Mouse (Mus musculus): ENCODE measurements around the gene Endou.
A peak's percentile ranks its signal among the peaks of the same experiment; 100 is the strongest.

The Endou gene

DNA sequence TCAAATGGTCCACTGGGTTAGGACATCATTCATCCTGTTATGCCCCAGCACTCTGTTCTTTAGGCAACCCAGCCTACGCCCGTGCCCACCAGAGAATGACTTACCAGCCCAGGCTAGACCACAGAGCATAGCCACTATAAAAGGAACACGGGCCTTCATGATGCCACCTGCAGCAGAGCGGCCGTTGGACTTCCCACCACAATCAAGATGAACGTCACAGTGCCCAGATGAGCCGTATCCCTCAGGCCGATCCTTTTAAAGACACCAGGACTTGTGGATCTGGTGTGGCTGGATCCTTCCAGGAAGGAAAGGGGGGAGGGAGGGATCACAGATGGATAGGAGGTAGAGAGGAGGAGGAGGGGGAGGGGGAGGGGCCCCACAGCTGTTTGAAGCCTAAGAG, at the start of gene Endou:
Endou (minus strand) TSS at position 229 of the 400 bp plus-strand sequence.
- no peak for DNase-seq (ENCODE audit: low spot score in 2 of 2)

DNA sequence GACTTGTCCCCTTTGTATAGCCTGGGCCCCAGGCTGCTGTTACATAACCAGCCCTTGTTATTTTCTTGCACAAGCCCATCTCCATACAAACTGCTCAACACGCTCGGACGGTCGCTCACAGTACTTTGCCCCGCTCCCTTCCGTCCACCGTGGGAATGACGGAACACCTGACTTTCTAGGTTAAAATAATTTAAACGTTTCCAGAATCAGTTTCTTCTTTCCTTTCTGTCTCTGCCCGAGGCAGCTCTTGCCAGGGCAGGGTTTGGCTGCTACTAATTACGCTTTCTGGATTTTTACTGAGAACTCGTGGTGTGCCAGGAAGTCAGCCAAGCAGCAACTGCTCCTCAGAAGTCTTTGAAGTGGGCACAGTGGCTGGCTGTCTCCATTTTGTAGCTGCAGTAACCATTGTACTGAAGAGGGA, 49.5 kb upstream of the Endou start:
- peak in 1 of 2 experiments; percentile 38 for DNase-seq (ENCODE audit: low spot score in 2 of 2)

DNA sequence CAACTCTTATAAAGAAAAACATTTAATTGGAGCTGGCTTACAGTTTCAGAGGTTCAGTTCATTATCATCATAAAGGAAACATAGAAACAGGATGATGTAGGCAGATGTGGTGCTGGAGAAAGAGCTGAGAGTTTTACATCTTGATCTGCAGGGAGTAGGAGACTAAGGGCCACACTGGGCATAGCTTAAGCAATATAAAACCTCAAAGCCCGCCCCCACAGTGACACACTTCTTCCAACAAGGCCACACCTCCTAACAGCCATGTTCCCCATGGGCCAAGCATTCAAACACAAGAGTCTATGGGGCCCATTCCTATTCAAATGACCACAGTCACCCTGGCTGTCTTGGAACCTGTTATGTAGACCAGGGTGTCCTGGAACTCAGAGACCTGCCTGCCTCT, 48.4 kb upstream of the Endou start:
- no peak for DNase-seq (ENCODE audit: low spot score in 2 of 2)

DNA sequence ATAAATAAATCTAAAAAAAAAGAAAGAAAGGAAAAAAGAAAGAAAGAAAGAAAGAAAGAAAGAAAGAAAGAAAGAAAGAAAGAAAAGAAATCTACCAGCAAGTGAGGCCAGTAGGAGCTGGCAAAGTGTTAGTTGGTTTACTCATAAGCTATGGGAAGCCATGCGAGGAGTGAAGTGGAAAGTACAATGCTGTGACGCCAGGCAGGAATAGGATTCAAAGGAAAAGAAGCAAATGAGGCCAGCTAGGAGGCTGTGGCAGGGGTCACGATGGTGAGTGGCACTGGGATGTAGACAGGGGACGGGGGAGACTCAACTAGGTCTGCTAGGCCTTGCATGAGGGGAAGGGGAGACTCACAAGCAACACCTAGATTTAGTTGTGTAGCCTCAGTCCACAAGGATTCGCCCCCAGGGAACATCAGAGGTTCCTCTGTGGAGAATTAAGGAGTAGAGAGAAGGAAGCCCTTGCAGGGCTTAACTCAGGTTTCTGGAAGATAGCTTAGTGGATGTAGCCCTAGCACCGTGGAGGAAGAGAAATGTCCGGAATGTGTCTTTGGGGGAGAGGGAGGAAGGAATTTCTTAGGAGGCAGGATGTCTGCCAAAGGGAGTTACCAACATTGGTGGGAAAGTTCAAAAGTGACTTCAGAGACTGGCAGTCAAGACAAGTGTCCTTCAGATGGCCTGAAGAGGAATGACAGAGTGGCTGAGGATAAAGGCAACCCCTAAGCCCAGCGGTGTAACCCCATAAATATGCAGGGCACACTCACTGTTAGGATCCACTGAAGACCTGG, 47.4 kb upstream of the Endou start, which contains the start of gene Slc48a1:
Slc48a1 (plus strand) TSS at position 210 of the 788 bp plus-strand sequence.
- no peak for DNase-seq (ENCODE audit: low spot score in 2 of 2)

DNA sequence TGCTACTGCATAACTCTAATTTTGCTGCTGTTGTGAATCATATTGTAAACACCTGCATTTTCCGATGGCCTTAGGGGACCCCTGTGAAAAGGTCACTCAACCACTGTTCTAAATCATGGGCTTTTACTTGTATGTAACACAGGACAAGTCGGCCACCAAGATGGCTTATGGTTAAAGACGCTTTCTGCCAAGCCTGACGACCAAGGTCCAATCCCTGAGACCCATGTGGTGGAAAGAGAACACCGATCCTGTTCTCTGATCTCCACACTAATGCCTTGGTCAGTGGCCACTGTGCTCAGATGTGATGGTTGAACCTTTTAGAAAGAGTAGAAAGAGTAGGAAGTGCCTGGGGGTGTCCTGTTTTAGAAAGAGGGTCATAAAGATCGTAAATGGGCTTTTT, 45.8 kb upstream of the Endou start:
- no peak for DNase-seq (ENCODE audit: low spot score in 2 of 2)

DNA sequence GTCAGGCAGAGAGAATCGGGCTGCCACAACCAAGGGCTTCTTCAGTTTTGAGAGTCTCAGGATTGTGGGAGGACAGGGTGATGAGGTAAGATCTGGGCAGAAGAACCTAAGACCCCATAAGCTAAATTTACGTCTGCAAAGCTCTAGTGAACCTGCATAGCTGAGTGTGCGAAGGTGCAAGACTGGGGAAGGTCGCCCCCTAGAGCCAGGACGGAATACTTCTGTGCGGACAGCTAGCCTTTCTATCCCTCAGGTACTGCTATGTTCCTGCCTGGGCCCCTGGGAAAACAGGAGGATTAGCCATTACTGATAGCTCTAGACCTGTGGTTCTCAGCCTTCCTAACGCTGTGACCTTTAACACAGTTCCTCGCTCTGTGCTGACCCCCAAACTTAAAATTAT, 45.4 kb upstream of the Endou start:
- DNase-seq (ENCODE audit: low spot score in 2 of 2) = peak in 1 of 2 experiments; percentile 70

DNA sequence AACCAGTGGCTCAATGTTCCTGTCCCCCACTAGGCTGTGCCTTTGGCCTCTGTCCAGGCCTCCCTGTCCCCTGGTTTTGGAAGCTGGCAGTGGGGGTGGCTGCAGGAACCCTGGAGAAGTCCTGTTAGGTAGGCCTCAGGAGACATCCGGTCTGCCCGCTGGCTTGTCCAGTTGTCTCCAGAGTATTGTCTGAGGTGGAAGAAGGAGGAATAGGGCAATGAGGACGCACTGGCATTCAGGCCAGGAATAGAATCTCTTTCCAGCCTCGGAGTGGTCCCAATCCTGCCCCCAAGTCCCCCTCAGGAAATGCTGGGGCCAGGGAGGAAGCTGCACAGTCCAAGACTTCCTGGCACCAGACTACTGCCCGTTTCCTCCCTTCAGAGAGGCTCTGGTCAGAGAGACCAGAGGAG, 42.8 kb upstream of the Endou start:
- DNase-seq (ENCODE audit: low spot score in 2 of 2) = no peak

DNA sequence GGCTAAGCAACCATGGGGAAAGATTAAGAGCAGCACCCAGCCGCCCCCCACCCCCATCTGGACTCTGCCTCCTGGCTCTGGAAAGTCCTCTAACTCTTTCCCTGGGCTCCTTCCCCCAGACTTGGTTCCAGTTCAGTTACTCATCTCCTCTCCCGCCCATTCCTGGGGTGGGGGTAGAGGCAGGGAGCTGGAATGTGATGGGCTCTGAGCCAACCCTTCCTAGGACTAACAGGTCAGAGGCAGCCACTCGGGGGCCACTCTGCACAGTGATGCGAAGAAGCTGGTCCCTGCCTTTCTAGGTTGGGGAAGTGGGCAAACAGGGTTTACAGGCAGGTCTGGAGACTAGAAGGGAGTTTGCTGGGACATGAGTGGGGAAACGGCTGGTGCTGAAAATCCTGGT, 42.0 kb upstream of the Endou start:
- DNase-seq (ENCODE audit: low spot score in 2 of 2) = no peak

DNA sequence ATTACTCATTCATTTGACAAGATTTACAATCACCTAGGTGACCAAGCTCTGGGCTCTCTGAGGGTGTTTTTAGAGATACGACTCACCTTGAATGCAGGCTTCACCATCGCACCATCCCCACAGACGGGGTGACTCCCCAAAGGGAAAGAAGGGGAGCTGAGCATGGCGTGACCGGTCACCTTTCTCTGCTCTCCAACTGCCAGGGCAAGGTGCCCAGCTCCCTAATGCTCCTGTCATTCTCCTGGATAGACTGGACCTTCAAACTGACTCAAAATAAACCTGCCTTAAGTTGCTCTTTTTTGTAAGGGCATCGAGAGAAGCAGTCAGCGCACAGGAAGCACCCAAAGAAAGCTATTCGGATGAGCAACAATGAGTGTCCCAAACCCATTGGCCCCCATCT, 39.1 kb upstream of the Endou start:
- no peak for DNase-seq (ENCODE audit: low spot score in 2 of 2)

DNA sequence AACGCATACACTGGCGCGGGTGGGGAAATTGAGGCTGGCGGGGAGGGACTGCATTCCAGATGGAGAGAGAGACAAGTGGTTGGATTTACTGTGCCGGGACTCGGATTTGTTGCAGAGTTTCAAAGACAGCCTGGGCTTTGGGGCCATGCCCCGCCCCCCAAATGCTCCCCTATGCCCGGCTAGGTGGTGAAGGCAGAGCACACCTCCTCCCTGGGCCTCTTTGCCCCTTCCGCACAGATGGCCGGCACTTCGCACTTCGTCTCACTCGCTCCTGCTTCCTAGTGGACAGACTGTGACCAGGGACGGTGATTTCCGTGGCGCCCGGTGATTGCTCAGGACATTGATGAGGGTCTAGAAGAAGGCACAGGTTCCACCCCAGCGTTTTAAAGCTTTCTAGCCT, 37.1 kb upstream of the Endou start:
- no peak for DNase-seq (ENCODE audit: low spot score in 2 of 2)

DNA sequence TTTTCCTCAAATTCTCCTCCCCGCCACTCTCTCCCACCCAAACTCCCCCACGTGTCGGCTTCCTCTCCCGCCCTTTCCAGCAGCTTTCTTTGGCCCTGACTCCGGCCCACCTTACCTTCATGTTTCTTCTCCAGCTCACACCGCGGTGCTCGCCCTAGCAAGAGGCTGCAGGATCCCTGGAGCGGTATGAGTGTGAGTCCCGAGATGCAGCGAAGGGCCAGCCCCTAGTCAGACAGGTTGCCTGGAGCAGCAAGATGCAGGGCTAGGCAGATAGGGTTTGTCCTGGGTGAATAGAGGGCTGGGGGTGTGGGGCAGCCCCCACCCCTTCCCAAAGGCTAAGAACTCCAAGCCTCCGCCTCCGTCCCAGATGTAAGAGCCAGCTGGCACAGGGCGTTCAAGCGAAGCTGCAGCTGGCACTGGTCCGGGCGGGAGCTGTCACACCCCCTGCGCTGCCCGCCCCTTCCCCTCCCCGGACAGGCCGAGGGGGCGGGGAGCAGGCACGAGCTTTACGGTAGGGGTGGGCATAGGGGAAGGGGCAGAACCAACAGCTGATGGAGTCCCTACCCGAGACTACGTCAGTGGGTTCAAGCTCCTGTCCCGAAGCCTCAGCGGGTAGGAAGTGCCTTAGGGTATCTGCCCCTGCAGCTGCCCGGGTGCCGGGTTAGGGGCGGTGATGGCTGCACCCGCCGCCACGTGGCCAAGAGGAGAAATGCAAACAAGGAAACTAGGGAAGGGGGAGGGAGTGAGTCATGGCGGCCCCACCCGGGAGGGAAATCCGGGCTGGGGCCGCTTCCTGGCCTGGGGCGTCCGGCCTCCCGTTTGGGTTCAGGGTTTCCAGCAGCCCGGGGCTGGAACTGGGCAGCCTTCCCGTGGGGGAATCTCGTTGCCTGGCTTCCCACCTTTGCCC, 36.4 kb upstream of the Endou start, which contains the start of gene Rapgef3:
Rapgef3 (minus strand) TSS at position 693 of the 907 bp plus-strand sequence.
- DNase-seq (ENCODE audit: low spot score in 2 of 2) = peak; percentile 64 to 65

DNA sequence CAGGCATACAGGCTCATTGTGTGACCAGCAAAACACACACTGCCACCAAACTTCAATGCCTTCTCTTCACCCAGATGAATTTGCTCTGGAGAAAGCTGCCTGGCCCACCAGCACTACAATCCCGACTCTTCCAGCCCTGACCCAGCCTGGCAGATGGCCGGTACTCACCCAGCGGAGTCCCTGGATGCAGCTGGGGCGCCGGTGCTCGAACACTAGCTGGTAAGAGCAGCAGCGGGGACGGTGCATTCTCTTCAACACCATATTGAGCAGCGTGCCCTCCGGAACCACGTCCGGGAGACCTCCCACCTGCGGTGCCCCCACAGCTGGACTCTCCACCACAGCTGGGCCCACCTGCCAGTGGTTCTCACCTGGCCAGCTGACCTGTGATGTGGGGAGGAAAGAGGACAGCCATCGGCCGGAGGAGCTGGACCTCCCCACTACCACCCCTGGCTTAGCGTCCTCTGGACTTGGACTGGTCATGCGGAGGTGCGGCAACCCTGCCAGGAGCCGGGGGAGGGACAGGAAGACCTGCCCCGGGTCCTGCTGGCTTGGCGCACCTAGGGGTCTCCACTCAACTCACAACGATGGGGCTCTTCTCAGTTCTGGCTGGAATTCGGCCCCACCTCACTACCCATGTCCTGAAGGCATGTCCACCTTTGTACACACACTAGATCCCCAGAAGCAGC, 35.6 kb upstream of the Endou start:
- DNase-seq (ENCODE audit: low spot score in 2 of 2) = no peak

DNA sequence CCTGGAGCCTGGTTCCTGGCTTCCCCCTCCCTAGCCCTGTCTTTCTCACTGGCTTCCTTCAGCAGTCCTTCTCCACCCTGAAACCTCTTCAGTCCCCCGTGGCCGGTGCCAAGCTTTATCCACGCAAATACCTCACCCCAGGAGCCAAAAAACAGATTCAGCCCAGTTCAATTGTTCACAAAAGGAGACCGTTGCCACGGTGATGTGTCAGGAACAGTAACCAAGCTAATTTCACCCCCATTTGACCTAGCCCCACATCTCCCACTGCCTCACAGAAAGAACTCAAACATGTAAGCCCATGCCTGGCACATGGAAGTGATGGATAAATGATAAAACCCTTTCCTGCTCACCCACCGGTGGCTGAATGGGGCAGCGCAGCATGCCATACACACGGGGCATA, 35.1 kb upstream of the Endou start:
- no peak for DNase-seq (ENCODE audit: low spot score in 2 of 2)

DNA sequence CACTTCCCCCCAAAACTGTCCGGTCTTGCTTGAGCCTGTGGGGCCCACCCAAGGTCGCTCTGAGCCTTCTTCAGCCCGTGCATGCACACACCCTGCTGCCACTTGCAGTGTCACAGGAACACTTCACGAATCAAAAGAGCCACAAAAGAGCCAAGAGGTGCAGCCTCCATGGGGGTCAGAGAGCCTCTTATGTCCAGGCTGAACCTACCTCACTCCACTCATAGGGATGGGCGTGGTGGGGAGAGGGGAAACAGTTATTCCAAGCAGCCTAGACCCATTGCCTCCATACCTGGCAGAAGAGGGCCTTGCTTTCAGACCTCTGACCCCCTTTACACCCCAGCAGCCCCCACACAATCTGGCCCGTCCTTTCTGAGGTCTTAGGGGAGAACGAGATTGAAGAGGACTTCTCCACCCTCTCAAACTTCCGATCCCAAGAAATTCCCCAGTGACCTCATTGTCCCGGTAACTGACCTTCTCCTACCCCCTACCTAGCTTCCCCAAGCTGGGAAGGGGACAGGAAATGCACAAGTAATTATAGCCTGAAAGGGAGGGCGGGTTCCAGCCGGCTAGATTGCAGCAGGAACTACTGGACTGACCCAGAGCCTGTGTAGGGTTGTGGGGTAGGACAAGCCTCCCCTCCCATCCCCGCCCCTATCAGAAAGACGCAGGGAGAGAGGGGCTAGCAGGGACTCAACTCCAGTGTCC, 34.1 kb upstream of the Endou start:
- DNase-seq (ENCODE audit: low spot score in 2 of 2) = no peak

DNA sequence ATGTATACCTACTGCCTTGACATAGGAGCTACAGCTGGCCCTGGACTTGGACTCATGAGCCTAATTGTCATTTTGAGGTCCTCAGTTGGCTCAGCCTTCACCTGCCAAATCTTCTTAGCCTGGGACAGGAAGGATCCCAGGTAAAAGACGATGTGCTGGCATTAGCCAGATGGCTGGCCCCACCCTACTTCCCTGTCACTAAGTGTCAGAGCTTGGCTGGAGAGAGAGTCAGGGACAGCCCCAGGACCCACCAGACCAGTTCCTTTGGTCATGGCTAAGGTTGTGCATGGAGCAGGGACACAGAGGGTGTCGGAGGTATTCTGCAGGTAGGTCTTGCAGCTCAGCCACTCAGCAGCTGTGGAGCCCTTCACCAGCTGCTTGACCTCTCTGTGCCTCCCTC, 33.4 kb upstream of the Endou start:
- no peak for DNase-seq (ENCODE audit: low spot score in 2 of 2)

DNA sequence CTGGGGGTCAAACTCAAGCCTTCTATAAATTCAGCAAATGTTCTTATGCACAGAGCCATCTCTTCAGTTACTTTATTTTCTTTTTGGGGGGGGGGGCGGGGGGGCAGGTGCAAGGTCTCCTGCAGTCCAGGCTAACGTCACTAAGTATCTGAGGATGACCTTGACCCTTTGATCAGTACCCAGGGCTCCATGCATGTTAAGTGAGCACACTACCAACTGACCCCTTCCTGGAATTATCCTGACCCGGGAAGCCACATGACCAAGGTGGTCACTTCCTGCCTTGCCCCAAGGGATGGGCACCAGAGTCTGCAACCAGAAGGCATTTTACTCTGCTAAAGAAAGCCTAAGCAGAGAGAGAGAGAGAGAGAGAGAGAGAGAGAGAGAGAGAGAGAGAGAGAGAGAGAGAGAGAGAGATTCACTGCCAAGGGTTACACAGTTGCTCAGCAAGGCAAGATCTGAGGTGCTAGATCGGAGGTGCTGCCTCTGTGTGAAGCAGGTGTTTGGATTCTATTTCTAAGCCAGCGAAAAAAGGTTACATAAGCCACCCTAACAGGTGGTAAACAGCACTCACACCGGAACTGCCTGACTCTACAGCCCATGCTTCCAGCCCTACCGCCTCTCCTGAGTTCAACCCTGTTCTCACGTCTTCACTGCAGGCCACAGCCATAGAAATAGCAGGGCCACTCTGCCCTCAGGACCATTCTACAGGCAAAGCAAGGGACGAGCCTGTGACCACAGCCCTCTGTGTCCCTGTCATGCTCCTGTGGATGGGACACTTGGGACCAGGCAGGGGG, 32.3 kb upstream of the Endou start:
- DNase-seq (ENCODE audit: low spot score in 2 of 2) = no peak

DNA sequence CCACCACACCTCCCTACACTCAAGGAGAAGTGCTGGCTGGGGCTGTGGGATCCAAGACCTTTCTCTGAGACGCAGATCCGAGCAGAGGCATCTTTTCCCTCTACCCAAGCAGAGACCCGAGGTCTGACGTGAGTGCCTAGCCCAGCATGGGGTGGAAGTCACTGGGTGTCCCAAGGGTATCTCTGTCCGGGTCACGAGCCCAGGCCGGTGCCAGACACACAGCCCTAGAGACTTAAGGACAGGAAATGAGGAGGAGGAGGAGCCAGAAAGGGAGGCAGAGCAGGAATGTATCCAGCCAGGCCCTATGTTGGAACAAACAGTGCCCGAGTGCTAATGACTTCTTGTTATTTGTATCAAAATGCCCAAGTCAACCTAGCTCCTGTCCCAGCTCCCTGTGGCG, 31.6 kb upstream of the Endou start:
- DNase-seq (ENCODE audit: low spot score in 2 of 2) = no peak

DNA sequence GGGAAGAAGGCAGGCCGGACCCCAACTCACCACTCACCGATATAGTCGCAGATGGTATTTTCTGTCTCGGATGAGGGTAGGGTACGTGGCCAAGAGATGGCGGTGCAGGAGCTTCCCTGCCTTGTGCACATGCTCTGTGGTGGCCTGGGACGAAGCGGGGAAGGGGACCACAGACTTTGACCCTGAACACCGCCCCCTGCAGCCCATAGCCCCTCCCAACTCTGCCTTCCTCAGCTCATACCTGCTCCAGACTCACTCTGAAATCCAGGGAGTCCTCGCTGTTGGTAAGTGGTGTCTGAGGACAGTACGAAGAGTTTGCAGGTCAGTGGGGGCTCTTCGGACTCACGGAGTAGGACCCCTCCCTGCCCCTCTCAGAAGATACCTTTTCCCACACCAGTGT, 30.3 kb upstream of the Endou start:
- no peak for DNase-seq (ENCODE audit: low spot score in 2 of 2)

DNA sequence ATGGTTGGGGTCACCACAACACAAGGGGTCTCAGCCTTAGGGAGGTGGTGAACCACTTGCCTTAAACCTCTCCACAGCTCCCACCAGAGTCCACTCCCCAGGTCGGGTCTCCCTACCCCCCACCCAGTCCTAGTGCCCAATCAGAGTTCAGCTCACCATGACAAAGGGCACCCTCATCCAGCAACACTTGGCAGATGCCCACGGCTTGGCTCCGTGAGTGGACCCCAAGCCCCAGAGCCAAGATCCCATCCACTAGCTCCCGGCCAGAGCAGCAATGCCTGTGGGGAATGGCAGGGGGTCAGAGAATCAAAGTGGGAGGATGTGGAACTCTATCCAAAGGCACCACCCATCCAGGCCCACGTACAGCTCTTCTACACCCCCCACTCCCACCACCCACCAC, 29.8 kb upstream of the Endou start:
- no peak for DNase-seq (ENCODE audit: low spot score in 2 of 2)

DNA sequence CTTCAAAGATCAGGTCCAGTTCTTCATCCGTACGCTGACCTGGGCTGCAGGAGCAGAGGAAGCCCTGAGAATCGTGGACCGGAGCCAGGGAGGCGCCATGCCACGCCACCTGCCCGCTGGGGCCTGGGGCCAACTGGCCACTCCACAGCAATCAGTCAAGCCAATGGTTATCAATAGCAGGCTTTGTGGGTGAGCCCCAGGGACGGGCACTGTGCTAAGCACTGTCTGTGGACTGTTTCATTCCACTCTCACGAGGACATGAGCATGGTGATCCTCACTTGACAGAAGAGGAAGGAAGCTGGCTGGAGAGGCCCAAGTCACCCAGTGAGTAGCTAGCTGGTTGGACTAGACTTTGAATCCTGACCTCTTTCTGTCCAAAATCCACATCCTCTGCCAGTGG, 28.9 kb upstream of the Endou start:
- DNase-seq (ENCODE audit: low spot score in 2 of 2) = no peak

DNA sequence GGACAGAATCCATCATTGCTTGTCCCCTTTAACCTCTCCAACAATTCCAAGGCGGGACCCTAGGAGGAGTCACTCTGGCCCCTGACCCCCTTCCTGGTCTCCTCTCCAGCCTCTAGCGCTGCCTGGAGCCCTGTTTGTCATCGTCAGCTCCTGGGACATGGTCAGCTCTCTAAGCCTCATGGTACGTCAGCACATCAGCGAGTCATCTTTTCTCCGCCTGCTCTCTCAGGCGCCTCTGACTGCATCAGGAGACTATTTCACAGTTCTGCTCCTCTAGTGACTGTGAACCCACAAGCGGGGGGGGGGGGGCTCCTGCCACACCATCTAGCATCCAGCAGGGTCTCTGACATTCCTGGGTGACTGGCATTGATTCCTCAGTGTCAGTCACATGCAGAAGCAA, 24.2 kb upstream of the Endou start:
- no peak for DNase-seq (ENCODE audit: low spot score in 2 of 2)
